Mouse (Mus musculus) layer of hippocampus, adult 11-12 months (tissue): Measurements from ENCODE around the gene Bicc1.

ENCODE experiments used
- DNase-seq: peaks from one replicate; pipeline ENCODE4 v3.0.0; 2022; ENCODE audit warnings: low spot score

Bicc1 gene

DNA sequence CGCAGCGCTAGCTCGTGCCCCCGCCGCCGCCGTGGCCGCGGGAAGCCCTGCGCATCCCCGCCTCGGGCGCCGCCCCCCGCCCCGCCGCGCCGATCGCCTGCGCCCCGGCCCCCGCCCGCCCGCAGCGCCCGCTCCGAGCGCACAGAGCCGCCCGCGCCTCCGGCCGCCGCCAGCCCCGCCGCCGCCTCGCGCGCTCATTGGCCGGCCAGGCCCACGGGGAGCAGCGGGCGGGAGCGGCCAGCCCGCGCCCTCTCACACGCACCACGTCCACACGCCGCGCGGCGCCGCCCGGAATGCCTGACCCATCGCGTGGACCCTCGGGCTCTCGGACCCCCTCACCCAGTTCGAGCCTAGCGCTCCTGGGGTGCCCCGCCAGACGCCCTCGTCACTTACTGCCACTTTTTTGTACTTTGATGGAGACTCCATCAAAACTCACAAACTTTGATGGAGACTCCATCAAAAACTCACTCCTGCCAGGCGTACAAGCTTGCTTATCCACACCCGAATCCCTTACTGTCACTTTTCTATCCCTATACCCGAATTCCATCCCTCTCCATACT, at the start of gene Bicc1:
Gene Bicc1, minus strand, starts transcription at position 25 of the 560 bp plus-strand sequence.
- no peak for DNase-seq

DNA sequence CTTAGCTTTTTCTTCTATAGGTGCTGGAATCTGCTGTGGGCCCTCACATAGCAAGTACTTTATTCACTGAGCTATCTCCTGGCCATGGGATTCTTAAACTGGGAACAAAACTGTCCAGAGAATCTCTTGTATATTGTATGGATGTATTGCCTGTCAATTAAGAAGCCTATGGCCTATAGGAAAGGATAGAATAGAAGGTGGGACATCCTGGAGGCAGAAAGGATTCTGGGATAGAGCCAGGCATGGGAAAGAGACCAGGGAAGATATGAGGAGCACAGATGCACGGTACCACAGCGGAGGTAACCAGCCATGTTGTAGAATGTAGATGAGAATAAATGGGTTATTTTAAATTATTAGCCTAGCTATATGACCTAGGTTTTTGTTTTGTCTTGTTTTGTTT, 42.0 kb upstream of the Bicc1 start:
- no peak for DNase-seq

DNA sequence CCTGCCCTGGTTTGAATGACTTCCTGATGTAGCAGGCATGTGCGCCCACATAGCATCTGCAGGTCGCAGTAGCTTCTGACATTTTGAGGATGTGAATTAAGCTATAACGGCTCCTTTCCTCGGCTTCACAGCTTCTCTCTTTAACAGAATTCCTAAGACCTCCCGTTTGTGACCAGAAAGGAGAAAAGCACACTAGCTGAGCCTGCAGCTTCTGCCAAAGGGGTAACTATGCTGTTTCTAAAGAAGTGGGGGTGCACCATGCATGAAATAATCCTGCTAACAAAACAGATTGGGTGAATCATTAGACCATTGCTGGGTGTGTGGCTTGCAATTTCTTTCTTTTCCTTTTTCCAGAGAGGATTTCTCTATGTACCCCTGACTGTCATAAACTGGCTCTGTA, 41.5 kb upstream of the Bicc1 start:
- DNase-seq, result peak; percentile 25

DNA sequence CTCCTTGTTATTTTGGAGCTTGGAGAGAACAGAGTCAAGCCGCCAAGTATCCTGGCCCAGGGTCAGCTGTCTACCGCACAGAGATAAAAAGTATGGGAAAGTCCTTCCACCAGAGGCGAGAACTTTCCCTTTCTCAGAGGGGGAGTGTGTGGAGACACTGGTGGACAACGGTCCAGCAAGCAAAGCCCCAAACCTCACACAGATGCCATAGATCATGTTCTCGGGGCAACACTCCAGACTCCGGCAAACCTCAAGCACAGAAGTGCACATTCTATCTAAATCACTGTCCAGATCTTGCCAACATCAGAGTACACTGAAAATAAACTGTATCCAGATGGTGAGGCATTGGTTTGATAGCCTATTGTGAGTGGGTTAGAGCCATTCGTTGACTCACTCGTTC, 39.2 kb upstream of the Bicc1 start:
- no peak for DNase-seq

DNA sequence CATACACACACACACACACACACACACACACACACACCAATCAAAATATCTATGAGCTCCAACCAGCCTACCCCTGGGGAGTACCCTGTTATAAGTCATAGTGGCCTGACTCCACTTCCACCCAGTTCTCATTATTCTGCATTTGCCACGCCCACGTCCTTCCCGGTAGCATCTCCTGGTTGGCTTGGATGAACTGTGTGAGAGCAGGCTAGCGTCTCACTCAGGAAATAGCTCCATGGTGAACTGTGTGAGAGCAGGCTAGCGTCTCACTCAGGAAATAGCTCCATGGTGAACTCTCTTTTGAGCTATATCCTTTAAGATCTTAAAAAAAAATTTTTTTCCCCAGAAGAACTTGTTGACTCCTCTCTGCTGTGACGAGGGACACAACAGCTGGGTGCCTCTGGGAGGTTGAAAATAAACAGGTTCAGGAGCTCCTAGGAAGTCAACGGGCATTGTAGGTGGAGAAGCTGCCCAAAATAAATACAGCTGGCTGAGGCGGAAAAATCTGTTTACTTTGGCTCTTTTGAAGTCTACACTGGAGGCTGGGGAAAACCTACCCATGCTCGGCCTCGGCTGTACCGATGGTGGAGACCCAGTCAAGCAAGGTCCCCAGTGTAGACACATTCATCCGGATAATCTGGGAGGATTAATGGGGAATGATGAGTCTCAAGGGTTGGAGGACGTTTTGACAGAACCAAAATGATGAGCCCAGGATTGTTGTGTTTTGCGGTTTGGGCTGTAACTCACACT, 37.7 kb upstream of the Bicc1 start:
- no peak for DNase-seq

DNA sequence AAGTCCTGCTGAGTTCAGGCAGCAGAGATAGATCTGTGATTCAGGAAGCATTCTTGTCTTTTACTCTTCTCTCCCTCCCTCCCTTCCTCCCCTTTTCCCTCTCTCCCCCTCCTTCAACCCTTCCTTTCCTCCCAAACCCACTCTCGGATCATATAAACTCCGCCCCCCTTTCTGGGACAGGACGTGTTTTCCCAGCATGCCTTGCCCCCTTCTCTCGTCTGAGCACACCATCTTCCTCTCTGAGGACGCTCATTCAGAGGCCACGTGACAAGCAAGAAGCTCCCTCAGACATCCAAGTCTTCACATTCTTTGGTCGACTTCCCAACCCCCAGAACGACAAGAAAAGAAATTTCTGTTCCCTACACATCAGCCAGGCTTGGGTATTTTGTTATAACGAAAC, 36.0 kb upstream of the Bicc1 start:
- no peak for DNase-seq

DNA sequence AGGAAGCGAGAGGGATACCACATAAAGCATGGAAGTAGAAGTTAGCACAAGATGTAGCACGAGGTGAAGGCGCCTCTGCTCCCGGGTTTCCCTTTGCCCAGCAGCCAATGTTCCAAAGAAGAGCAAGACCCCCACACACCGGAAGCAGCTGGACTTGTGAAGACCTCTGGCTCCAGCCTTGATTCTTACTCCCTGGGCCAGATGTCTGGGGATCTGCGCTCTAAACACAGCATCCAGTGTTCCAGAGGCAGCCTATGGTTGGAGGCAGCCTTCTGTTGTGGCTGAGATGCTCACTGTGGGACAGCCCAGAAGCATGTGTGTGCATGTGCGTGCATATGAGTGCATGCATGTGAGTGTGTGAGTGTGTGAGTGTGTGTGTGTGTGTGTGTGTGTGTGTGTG, 35.2 kb upstream of the Bicc1 start:
- no peak for DNase-seq

DNA sequence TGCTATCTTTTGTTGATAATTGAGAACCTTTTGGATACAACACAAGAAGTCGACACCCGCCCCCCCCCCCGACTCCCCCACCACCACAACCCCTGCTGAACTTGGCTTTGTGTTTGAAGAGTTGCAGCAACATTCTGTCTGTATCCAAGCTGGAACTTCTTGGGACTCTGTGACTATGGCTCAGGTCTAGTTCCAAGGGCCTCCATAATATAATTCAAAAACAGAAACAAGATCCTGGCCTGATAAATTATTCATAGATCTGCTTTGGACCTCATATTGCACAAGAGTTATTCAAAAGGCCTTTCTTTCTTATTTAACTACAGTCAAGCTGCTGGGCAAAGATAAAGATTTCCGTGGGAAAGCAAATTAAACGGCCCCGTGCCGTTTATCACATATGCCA, 33.8 kb upstream of the Bicc1 start:
- DNase-seq, result no peak

DNA sequence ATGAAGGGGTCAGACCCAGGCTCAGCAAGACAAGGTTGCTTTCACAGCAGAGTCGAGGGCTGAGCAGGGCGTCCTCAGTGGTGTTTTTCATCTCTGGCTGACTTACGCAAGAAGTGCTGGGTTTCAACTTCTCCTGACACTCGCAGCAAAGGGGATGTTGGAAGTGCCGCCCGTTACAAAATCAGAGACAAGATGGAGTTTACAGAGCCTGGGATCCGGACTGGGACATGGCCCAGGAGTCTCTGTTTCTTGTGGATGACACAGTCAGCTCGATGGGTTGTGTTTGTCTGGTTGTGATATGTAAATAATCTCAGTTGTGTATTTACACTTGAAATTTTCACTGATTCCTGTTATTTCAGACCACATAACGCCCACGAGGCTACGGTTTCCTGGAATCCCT, 33.4 kb upstream of the Bicc1 start:
- no peak for DNase-seq

DNA sequence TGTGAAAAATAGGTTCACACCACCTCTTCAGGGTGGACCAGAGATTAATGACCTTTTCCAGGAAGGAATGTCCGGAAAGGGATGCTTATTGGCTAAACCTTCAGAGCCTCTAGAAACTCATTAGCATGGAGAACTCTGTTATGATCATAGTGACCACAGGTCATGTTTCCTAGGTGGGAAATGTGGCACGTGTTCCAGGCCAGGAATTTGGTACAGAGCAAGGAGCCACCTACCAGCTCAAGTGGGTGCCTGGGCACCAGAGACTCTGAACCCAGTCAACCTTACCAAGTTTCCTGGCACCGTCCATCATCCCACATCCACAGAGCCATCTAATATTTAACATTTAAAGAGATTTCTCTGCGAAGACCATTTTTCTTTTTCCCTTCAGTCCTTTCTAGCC, 29.2 kb upstream of the Bicc1 start:
- DNase-seq, result no peak

DNA sequence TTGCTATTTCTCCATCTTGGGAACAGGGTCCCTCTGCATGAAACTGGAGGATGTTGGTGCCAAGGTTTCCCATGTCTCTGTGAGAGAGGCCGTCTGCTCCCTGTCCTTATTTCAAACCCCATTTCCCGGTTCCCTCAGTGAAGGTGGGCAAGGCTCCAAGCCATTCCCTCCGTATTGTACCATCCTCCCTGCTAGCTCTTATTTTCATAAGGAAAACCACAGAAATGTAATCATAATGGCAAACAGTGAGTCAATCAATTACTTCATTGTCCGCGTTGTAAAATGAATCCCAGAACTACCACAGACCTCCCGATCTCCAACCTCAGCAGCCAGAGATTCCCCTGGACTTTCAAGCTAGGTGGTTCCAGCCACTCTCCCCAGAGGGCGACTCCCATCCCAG, 25.6 kb upstream of the Bicc1 start:
- DNase-seq, result no peak

DNA sequence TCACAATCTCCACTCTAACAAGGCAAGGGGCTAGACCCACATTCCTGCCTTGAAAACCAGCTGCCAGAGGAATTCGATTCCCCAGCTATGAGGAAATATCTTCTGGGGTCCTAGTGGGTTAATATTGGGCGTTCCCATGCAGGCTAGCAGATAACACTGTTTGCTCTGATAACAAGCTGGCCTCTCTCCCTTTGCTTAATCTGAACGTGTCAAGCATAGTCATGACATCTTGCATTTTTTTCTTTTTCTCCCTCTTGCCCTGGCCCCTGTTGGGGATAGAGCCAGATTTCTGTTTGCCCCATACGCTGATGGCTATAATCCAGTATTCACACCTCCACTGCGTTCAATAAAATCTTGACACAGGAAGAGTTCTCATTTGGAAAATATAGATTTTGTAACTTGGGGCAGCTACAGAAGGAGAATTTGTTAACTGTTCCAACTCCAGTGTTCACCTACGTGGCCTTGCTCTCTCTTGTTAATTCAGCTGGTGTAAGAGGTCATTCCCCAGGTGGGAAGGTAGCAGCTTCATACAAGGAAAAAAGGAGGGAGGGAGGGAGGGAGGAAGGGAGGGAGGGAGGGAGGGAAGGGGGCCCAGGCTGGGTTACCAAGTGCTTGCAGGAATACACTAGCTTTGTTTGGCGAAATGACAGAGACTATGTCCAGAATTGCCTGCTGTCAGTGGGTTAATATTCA, 24.0 kb upstream of the Bicc1 start:
- DNase-seq, result no peak

DNA sequence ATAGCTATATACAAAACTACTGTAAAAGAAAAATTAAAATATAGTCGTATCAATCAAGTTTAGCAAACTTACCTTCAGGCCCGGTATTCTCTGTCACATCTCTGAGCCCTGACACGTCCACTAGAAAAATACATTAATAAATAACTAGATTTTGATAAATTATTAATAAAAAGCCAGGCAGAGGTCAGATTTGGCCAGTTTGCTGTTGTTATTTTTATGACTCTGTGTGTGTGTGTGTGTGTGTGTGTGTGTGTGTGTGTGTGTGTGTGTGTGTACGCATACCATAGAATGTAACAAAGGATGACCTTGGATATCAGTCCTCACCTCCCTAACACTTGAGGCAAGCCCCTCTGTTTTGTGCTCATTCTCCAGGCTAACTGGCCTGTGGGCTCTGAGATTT, 22.4 kb upstream of the Bicc1 start:
- no peak for DNase-seq

DNA sequence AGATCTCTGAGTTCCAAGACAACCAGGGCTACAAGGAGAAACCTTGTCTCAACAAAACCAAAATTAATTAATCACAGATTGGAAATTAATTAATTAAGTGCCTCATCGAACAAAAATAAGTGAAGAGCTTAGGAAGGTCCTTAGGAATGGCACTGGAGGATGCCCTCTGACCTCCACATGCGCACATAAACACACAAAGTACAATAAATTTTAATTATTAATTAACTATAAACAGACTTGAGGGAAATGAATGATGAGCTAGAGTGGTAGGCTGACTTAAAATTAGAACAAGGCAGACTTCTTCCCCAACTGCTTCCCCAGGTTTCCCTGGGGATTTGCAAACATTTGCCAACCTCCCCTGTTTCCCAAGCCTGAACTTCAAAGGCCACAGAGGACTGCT, 21.6 kb upstream of the Bicc1 start:
- DNase-seq, result no peak

DNA sequence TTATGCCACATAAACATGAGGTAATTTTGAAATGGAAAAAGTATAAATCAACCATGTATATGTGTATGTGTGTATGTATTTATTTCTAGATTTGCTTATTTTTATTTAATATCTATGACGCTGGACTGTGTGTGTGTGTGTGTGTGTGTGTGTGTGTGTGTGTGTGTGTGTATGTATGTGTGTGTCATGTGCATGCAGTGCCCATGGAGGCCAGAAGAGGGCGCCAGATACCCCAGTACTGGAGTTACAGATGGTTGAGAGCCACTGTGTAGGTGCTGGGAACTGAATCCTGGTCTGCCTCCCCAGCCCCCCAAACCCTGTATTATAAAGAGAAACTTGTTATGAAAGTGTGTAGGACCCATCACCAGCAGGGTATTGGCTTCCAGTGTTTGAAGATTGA, 20.6 kb upstream of the Bicc1 start:
- no peak for DNase-seq

DNA sequence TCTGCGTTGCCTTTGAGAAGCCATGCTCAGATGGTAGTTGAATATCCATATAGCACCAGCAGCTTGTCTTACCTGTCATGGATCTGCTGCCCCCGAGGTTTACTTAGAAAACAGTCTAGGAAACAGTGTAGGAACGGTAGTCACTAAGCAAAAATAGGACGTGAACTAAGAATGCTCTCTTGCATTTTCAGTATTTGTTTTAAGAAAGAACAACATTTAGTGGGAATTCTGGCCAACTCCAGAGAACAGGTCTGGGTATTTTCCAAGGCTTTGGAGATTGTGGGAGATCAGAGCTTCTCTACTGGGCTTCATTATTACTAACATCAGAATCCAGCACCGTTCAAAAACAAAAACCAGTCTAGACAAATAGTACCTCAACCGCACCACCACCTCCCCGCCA, 17.7 kb upstream of the Bicc1 start:
- DNase-seq, result no peak

DNA sequence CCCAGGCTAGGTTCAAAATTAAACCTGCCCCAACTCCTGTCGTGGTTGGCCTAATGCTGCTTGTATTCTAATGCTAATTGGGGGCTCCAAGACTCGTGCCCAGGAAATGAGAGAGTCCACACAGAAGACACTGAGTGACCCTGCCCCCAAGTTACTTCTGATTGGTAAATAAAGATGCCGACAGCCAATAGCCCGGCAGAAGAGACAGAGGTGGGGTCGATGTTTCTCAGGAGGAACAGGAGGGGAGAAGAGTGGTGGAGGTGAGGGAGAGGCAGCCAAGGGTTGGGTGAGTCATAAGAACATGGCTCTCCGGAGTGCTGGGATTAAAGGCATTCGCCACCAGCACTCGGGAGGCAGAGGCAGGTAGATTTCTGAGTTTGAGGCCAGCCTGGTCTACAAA, 16.8 kb upstream of the Bicc1 start:
- no peak for DNase-seq

DNA sequence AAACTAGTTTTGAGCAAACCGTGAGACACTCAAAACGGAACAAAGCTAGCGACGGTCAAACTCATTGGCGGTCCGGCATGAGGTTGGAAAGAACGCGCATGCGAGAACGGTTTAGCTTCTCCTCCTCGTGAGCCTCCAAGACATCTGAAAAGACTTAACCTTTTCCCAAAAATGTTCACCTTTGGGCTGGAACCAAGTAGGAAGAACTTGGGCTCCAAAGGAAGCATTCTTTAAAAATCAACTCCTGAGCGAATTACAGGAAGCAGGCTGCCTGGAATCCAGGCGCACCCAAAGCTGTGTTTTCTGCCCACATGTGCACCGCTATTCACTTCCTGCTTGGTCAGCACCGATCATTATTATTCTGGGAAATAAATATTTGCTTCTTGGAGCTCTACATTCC, 15.8 kb upstream of the Bicc1 start:
- DNase-seq, result no peak

DNA sequence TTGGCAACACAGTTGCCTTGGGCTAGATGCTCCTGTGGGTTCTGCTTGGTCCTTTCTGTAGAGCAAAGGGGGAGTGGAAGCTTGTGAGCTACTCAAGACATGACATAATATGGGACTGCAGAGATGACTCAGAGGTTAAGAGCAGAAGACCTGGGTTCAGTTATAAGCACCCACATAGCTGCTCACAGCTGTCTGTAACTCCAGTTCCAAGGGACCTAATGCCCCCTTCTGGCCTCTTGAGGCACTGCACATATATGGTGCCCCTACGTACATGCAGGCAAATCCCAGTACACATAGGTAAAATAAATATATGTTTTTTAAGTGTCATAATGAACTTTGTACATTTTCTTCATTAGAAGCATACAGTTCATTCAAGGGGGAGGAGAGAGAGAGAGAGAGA, 11.9 kb upstream of the Bicc1 start:
- no peak for DNase-seq

DNA sequence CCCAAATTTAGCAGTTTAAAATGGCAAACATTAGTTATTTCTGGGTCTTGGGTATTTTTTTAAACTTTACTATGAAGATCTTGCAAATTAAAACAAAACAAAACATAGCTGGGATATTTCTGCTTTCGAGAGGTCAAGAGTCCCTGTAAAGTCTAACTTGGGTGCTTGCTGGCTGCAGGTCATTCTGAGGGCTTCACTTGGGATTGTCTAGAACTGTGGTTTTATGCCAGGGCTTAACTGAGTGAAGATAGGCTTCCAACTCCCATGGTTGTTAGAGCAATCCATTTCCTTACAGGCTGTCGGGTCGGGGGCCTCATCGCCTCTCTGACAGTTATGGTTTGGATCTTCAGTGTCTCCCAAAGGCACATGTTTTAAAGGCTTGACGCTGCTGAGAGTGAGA, 11.3 kb upstream of the Bicc1 start:
- DNase-seq, result no peak

DNA sequence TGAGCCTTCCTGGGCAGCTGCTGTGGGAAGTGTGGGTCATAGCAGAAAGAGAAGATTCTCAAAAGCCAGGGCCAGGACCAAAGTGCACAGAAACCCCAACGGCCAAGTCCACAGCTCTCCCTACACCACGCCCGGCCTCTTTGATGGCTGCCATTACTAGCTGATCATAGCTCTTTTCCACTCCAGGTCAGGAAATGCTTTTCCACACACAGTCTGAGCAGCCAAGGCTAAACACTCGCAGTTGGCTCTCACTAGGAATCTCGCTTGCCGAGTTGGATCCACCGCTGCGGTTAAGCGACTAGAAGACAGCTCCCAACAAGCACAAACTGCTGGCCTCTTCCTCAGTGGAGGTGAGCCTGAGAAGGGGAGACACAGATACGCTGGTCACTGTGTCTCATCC, 10.3 kb upstream of the Bicc1 start:
- no peak for DNase-seq

DNA sequence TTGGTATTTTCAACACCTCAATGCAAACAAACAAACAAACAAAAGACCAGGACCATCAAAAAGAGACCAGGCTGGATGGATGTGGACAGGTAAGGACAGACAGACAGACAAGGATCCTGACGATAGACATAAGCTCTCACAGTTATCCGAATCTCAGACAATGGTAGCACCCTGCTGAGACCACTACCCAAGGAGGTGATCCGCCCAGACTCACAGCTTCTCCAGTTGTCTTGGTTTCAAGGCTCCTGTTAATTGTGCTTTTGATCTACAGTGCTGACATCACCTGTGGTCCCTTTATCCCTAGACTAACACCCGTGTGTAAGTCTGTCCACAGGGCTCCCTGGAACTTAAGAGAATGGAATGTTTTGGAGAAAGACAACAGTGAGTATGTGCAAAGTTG, 9.7 kb upstream of the Bicc1 start:
- no peak for DNase-seq

DNA sequence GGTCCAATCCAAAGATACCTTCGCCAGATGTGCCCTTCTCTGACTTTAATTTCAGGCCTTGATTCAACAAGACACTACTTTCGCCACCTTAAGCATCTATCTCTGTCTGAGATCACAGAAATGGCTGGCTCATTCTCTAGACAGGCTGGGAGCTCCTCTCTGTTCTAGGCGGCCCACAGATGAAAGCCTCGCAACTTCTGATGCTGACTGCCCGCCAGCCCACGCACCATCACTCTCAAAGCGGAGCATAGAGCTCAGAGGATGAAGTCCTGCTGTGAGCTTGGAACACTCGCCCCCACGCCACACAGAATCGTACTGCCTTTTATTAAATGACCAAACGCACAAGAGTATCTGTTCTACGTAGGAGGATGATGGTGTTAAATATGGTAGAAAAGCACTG, 949 bp upstream of the Bicc1 start:
- DNase-seq, result no peak
